Mouse (Mus musculus): ENCODE data around the gene Fggy. TPM values are rescaled to one million over a fixed set of nuclear protein-coding genes. Genes with fewer than 3 reads are reported as not detected.

The Fggy gene
- total RNA-seq, 2 experiments from 2014 or later: 9.4 to 16.9 TPM

DNA sequence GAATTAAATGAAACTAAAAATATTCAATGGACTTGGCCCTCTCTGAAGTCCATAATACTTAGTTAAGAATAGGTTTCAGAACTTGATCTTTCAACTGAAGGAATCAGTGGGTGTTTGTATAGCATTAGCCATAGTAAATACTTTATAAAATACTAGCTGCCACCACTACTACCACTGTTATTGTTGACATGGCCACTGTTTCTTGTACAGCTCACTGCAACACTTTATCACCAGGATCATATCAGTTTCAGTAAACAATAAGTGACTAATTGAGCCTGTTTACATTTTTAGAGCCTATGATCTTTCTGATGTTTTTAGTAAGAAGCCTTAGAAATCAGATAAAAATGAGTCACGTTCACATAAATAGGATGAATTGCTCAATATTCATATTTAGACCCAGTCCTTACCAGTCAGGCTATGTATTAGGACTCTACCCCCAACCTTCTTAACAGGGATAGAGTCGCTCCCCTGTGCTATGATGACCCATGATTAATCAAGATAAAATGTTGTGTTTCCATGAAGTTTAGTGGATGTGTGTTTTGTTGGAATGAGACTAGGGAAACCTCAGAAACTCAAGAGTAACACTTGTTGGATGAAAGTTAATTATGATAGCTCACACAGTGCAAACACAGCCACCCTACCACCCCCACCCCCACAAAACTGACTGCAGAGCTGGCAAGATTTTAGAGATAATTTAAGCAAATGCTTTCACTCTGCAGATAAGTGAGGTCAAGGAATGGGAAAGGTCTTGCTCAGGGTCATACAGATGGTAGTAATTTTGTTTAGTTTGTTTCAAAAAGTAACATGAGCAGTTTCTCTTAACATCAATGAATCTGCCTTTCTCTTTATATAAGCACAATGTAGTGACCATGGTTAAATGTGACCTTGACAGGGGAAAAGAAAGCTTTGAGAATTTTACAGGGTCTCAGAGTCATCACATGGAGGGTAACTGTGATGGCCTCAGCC, 352.7 kb downstream of the Fggy start:
- no peak overlapping the region for H3K27ac ChIP-seq
- TF ChIP-seq CTCF (conservative IDR thresholded peaks at IDR 0.05): no peak
- H3K4me3 ChIP-seq: no peak overlapping the region
- no peak for DNase-seq (ENCODE audit: low spot score in 2 of 2)

DNA sequence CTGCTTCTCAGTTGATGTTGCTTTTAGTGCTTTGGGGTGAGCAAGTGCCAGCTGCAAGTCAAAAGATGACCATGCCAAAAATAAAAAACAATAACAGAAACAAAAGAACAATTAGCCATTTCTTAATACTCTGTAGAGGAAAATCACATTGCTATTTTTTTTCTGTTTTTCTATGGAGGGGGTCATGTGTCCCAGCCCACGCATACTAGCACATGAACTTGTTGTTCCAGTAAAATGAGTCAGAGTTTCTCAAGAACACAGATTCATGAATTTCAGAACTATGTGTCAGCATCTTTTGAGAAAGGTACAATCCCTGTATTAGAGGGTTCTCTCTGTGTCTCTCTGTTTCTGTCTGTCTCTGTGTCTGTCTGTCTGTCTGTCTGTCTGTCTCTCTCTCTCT, 355.7 kb downstream of the Fggy start:
- TF ChIP-seq CTCF (conservative IDR thresholded peaks at IDR 0.05): no peak
- DNase-seq (ENCODE audit: low spot score in 2 of 2): no peak

DNA sequence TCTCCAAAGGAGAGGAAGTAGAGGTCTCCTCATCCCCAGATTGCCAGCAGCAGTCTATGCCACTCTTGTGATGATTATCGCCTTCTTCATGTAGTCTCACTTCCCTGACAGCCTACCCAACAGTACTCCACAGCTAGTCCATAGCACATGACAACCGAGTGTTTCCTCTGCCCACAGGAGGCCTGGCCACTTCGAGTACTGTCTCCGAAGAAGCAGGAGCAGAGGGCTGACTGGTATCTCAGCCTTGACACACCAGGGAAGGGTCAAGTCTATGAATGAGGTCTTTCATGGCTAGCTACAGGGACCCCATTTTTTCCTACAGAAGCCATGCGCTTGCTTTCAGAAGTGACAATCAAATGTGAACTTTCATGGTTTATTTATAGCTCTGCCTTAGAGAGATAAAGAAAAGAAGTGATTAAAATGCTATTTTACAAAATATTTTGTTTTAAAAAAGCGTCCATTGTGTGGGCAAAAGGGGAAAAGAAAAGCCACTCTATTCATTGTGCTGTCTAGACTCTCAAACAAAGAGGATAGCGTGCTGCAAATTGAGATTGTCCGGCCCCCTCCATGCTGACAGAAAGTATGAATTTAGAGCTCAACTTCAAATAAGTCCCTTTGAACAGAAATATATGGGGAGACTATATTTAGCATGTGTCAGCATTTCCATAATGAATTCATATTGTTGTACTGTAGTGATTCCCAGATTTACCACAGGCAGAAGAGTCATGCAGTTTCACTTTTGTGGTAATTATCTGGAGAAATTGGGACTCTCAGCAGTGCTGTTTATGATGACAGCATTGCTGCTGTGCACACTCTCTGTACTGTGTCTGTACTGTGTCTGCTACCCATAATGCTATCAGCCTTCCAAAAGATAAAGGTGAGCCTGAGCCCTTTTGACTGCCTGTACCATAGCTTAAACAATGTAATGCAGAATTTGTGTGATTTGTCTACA, 358.6 kb downstream of the Fggy start:
- Histone ChIP-seq H3K27ac (no peak overlapping the region), H3K4me3 (no peak overlapping the region)
- no peak for DNase-seq (ENCODE audit: low spot score in 2 of 2)
- TF ChIP-seq CTCF (conservative IDR thresholded peaks at IDR 0.05): no peak

More for the DNA sequence above, 355.7 kb downstream of the Fggy start:
- no peak overlapping the region for H3K27ac ChIP-seq
- no peak overlapping the region for H3K4me3 ChIP-seq

DNA sequence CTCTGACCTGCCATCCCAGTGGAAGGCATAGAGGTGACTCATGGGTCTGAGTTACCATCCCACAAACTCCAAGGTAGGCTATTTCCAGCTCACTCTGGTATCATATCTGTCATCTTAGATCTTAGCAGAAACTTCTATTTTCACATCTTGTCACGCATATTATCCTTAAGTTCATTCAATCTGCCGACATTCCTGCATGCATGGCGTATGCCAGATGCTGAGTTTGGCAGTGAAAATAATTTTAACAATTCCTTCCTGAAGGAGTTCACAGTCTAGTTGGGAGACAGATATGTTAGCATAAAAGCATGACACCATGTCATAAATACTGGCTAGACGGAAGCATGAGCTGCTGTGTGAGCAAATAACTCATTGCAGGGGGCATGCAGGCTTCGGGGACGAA, 360.4 kb downstream of the Fggy start:
- H3K4me3 ChIP-seq: no peak overlapping the region
- no peak for DNase-seq (ENCODE audit: low spot score in 2 of 2)
- no peak overlapping the region for H3K27ac ChIP-seq
- no peak for TF ChIP-seq CTCF (conservative IDR thresholded peaks at IDR 0.05)

DNA sequence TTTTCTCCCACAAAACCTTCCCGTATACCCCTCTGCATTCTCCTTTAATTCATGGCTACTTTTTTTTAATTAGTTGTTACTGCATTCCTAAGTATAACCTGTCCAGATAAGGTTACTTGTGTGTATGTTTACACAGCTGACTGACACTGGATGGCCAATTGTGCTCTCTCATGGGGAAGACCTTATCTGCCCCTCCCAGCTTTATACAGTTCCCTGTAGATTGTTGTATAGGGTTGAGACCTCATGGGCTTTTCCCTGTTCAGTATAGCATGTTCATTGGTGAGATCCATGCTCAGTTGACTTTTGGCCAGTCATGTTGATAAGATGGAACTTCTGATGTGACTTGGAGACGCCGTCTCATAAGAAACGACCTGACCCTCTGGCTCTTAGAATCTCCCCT, 363.1 kb downstream of the Fggy start:
- Histone ChIP-seq H3K4me3 (no peak overlapping the region), H3K27ac (no peak overlapping the region)
- DNase-seq (ENCODE audit: low spot score in 2 of 2): no peak
- no peak for TF ChIP-seq CTCF (conservative IDR thresholded peaks at IDR 0.05)

DNA sequence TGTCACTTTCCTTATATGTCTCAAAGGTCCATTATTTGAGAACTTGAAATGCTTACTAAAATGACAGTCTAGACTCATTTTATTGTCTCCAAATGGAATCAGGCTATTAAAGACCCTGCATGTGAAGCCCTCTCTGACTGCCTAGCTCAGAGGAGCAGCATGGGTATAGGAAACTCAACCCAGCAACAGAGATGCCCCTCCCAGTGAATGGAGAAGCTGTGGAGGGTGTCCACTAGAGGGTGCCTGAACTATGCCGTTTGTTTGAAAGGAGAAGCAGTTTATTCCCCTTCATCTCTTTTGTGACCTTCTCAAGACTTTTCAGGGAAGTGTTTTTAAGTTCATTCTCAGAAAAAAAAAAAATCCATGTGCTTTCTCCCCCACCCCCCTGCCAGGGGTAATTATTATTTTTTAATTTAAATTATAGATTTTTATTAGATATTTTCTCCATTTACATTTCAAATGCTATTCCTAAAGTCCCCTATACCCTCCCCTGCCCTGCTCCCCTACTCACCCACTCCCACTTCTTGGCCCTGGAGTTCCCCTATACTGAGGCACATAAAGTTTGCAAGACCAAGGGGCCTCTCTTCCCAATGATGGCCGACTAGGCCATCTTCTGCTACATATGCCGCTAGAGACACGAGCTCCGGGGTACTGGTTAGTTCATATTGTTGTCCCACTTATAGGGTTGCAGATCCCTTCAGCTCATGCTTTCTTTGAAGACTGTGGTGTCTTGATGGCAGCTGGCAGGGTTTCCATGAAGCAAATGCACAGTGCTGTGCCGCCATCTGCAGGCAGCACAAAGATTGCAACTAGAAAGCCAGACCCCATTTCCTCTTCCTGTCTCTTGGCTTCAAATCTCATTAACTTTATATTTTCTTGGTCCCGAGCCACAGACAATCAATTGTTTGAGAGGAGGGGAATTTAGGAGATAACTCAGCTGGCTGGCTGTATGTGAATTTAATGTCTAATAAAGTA, 367.2 kb downstream of the Fggy start:
- peak; percentile 81 for TF ChIP-seq CTCF (conservative IDR thresholded peaks at IDR 0.05)
- no peak overlapping the region for H3K27ac ChIP-seq
- peak; percentile 61 to 85 for DNase-seq (ENCODE audit: low spot score in 2 of 2)
- no peak overlapping the region for H3K4me3 ChIP-seq

DNA sequence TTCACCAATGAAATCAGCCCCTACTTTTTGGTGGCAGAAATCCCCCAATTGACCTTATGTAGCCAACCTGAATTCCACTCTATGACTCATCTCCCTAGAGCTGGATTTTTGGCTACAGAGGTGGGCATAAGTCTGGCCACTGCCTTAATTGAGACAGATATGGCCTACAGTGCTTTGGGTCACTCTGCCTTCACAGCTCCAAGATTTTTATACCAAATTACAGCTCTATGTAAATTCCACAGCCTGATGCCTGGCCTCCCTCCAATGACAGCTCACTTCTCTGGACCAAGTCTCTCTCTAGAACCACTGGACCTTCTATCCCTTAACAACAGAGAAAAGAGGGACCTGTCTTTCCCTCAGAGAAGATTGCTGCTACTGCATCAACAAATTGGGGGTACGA, 371.5 kb downstream of the Fggy start:
- DNase-seq (ENCODE audit: low spot score in 2 of 2): no peak
- Histone ChIP-seq H3K27ac (no peak overlapping the region), H3K4me3 (no peak overlapping the region)
- TF ChIP-seq CTCF (conservative IDR thresholded peaks at IDR 0.05): no peak

DNA sequence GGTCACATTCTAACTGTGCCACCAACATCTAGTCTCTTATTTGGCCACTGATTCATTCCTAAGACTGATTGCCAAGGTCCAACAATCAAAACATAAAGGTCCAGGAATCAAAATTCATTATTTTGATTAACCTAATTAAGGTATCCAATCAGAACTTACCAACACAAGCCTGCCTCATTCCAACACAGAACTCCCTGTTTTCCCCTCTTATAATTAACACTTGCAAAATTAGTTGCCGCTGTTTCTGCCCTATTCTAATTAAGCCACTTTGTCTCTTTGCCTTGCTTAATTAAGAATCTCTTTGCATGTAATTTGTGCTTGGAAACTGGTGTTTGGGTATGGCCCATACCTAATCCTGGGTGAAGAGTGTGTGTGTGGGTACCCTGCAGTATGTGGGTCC, 372.6 kb downstream of the Fggy start:
- no peak overlapping the region for H3K27ac ChIP-seq
- H3K4me3 ChIP-seq: no peak overlapping the region
- no peak for DNase-seq (ENCODE audit: low spot score in 2 of 2)
- TF ChIP-seq CTCF (conservative IDR thresholded peaks at IDR 0.05): no peak

DNA sequence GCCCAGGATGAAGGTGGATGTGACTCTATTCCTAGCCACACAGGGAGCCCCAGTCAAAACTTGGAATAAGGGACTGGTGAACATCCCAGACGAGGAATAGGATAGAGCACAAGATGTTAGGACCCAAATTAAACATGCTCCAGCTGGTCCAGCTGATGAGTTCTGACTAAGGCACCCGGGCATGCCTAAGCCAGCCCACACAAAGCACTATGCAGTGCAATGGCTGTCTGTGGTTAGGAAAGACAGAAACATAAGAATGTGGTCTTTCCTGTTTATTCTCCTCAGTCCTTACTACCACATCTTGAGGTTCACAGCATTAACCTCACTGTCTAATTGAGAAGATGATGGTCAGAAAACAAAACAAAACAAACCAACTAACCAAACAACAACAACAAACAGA, 374.0 kb downstream of the Fggy start:
- TF ChIP-seq CTCF (conservative IDR thresholded peaks at IDR 0.05): no peak
- DNase-seq (ENCODE audit: low spot score in 2 of 2): no peak
- no peak overlapping the region for H3K27ac ChIP-seq
- H3K4me3 ChIP-seq: no peak overlapping the region

DNA sequence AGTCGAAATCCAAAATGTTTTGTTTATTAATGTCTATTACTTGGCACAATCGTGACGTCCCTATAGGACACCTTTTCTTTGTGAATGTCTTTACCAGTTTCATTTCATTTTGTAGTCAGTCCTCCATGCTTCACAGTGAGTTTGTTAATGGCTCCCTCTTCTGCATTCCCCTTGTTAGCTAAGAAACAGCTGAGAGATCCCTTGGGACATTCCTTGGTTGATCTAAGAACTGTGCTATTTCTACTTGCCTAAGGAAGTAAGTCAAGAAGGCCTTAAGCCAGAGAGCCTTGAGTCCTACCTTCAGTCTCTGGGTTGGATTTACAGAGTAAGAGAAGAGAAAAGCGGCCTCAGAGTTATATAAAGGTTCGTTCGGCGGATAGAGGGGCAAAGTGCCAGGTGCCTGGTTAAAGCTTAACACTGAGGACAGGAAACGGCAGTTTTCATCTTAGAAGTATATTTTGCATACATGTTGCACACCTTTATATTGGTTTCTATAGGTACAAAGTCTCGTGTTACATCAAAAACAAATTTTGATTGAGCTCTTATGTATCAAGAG, 376.6 kb downstream of the Fggy start:
- TF ChIP-seq CTCF (conservative IDR thresholded peaks at IDR 0.05): no peak
- DNase-seq (ENCODE audit: low spot score in 2 of 2): no peak
- H3K27ac ChIP-seq: no peak overlapping the region
- H3K4me3 ChIP-seq: no peak overlapping the region

DNA sequence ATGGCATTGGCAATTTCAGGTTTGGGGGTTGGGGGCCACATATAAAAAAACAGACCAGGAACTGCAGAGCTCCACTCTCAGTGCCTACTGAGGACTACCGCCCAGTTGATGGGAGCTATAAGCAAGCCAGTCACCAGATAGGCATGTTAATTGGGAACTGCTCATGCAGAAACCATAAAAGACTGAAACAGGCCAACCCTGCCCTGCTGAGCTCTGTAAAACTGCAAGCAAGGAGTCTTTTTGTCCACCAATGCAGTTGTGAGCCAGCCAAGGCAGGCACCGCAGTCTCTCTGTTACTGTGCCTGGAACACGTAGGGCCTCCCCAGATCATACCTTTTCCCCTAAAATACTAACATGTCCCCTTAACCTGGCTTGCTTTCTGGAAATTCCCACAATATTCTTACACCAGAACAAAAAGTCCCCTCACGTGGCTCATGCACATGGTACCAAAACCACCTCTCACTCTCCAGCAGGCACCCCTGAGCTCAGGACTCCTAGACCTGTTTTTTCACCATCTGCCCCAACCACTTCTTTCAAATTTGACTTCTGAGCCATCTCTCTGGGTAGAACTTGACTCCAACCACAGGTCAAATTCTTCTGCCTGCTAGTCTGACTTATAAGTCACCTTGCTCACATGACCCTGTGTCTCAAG, 377.2 kb downstream of the Fggy start:
- TF ChIP-seq CTCF (conservative IDR thresholded peaks at IDR 0.05): no peak
- no peak overlapping the region for H3K27ac ChIP-seq
- no peak overlapping the region for H3K4me3 ChIP-seq
- DNase-seq (ENCODE audit: low spot score in 2 of 2): no peak

Measured in layer of hippocampus, adult 2 months (tissue).